Mouse (Mus musculus) heart, embryonic 13.5 days (tissue): ENCODE results near the gene Pole2. TPM values are rescaled to one million over a fixed set of nuclear protein-coding genes. Genes with fewer than 3 reads are reported as not detected.

ENCODE experiments used
- ATAC-seq: fragments of 200-750 bp; cut with Nextera tagmentation; 2 replicates; pipeline ENCODE4 v1.8.0; 2017; ENCODE audit warnings: moderate TSS enrichment; ENCODE audit not compliant: insufficient number of reproducible peaks, low FRiP score, low TSS enrichment; ENCODE audit errors: extremely low read depth
- H3K27ac ChIP-seq: fragments of 300-500 bp; sonication (generic); replicated peaks from 2 replicates; pipeline ENCODE4 v1.5.1; 2015; ENCODE audit warnings: moderate library complexity, mild to moderate bottlenecking, inconsistent platforms
- H3K27me3 ChIP-seq: fragments of 300-500 bp; sonication (generic); replicated peaks from 2 replicates; pipeline ENCODE4 v1.6.1; 2015; ENCODE audit warnings: mild to moderate bottlenecking, inconsistent platforms
- H3K36me3 ChIP-seq: fragments of 300-500 bp; sonication (generic); 2 replicates; pipeline ENCODE4 v1.6.1; 2015; ENCODE audit warnings: mild to moderate bottlenecking, inconsistent platforms
- H3K4me1 ChIP-seq: fragments of 300-500 bp; sonication (generic); 2 replicates; pipeline ENCODE4 v1.6.1; 2015; ENCODE audit warnings: inconsistent platforms
- H3K4me2 ChIP-seq: fragments of 300-500 bp; sonication (generic); 2 replicates; pipeline ENCODE4 v1.6.1; 2015; ENCODE audit warnings: inconsistent platforms, mild to moderate bottlenecking, moderate library complexity
- H3K4me3 ChIP-seq: fragments of 300-500 bp; sonication (generic); 2 replicates; pipeline ENCODE4 v1.5.1; 2015; ENCODE audit warnings: moderate library complexity, mild to moderate bottlenecking, inconsistent platforms
- H3K9ac ChIP-seq: fragments of 300-500 bp; sonication (generic); 2 replicates; pipeline ENCODE4 v1.6.1; 2015; ENCODE audit warnings: inconsistent platforms, mild to moderate bottlenecking, moderate library complexity
- H3K9me3 ChIP-seq: fragments of 300-500 bp; sonication (generic); 2 replicates; pipeline ENCODE4 v1.6.1; 2016; ENCODE audit warnings: inconsistent platforms
- WGBS: fragments of 180-500 bp; shearing (Covaris S2); methylation state at CpG from one replicate; pipeline ENCODE4 v1.1.7; 2015; ENCODE audit warnings: mixed read lengths; 5-methylcytosine and 5-hydroxymethylcytosine counted together
- polyA plus RNA-seq: library from polyadenylated mRNA; unstranded; fragments of >200 nt; fragmentation: Nextera tagmentation; extraction: Ambion mirVana; gene quantifications from 2 replicates; pipeline ENCODE4 v1.2.1, GENCODE M21; 2015

Pole2 gene
- polyA plus RNA-seq, 1 experiment from 2014 or later = 14.6 TPM

- peaks cover 16% of the 10 kb centered on the region for H3K4me1 ChIP-seq
- no peak overlapping the region for H3K9ac ChIP-seq
- WGBS = 98% methylated on average over 1 of the region's 1 CpGs
- H3K9me3 ChIP-seq = no peaks in the 10 kb centered on the region
- H3K4me3 ChIP-seq = no peak overlapping the region
- no peak overlapping the region for H3K4me2 ChIP-seq
- H3K27me3 ChIP-seq = no peaks in the 10 kb centered on the region
- no peak for ATAC-seq
- H3K27ac ChIP-seq = peak overlapping the region; percentile 50; the same call in 1 of the 2 replicates
- peaks cover 60% of the 10 kb centered on the region for H3K36me3 ChIP-seq
Observed at GRCm38 (mm10) chr12:69190522-69190921, 37.5 kb downstream of the Pole2 start.

GRCm38 (mm10) chr12:69190074-69190473 is 37.9 kb downstream of the Pole2 start:
- no peak overlapping the region for H3K9ac ChIP-seq
- peaks cover 61% of the 10 kb centered on the region for H3K36me3 ChIP-seq
- H3K4me1 ChIP-seq = peaks cover 17% of the 10 kb centered on the region
- H3K27ac ChIP-seq = peak overlapping the region; percentile 50
- no peaks in the 10 kb centered on the region for H3K9me3 ChIP-seq
- no peak overlapping the region for H3K4me3 ChIP-seq
- H3K4me2 ChIP-seq = no peak overlapping the region
- no peak for ATAC-seq
- WGBS = 68% methylated on average over 9 of the region's 9 CpGs
- H3K27me3 ChIP-seq = no peaks in the 10 kb centered on the region

- no peak overlapping the region for H3K27ac ChIP-seq
- H3K4me2 ChIP-seq = peak overlapping the region; percentile 36
- 68% methylated on average over 5 of the region's 5 CpGs for WGBS
- peaks cover 51% of the 10 kb centered on the region for H3K36me3 ChIP-seq
- peaks cover 25% of the 10 kb centered on the region for H3K4me1 ChIP-seq
- 0 out of 2 replicates have a peak overlapping the region, but pooled peaks have one; percentile 1 for H3K4me3 ChIP-seq
- H3K27me3 ChIP-seq = no peaks in the 10 kb centered on the region
- H3K9me3 ChIP-seq = no peaks in the 10 kb centered on the region
- ATAC-seq = no peak
- H3K9ac ChIP-seq = peak overlapping the region; percentile 47; the same call in 1 of the 2 replicates
Observed at GRCm38 (mm10) chr12:69186811-69187471, 41.1 kb downstream of the Pole2 start.

GRCm38 (mm10) chr12:69185371-69185770 is 42.6 kb downstream of the Pole2 start:
- Histone ChIP-seq H3K4me1 (peaks cover 25% of the 10 kb centered on the region), H3K27me3 (no peaks in the 10 kb centered on the region), H3K4me2 (peak overlapping the region; percentile 90), H3K9me3 (no peaks in the 10 kb centered on the region), H3K27ac (peak overlapping the region; percentile 91; the same call in 1 of the 2 replicates), H3K9ac (peak overlapping the region; percentile 94), H3K36me3 (peaks cover 49% of the 10 kb centered on the region), H3K4me3 (peak overlapping the region; percentile 84)
- ATAC-seq = no peak
- 67% methylated on average over 7 of the region's 7 CpGs for WGBS

GRCm38 (mm10) chr12:69184342-69185295 is 43.4 kb downstream of the Pole2 start:
- peak; percentile 53 for ATAC-seq
- H3K4me3 ChIP-seq = peak overlapping the region; percentile 84
- H3K27ac ChIP-seq = peak overlapping the region; percentile 91
- peaks cover 42% of the 10 kb centered on the region for H3K36me3 ChIP-seq
- H3K4me2 ChIP-seq = peak overlapping the region; percentile 90
- no peaks in the 10 kb centered on the region for H3K27me3 ChIP-seq
- no peaks in the 10 kb centered on the region for H3K9me3 ChIP-seq
- peak overlapping the region; percentile 94 for H3K9ac ChIP-seq
- H3K4me1 ChIP-seq = peaks cover 25% of the 10 kb centered on the region
- WGBS = 2% methylated on average over 86 of the region's 86 CpGs

GRCm38 (mm10) chr12:69183583-69184308 is 44.2 kb downstream of the Pole2 start, which contains the start of the genes Rpl36al and Mgat2:
Gene Rpl36al, minus strand, starts transcription at chr12:69184083.
Gene Mgat2, plus strand, starts transcription at chr12:69184157.
- Histone ChIP-seq H3K9ac (peak within 1 kb of the TSS; percentile 94), H3K4me3 (peak within 1 kb of the TSS; percentile 84), H3K9me3 (no peaks in the 10 kb centered on the region), H3K27ac (peak within 1 kb of the TSS; percentile 91), H3K36me3 (peaks cover 34% of the 10 kb centered on the region), H3K4me1 (peaks cover 25% of the 10 kb centered on the region), H3K4me2 (peak within 1 kb of the TSS; percentile 90), H3K27me3 (no peaks in the 10 kb centered on the region)
- WGBS = under 1% methylated on average over 84 of the region's 84 CpGs
- ATAC-seq = peak; percentile 98

GRCm38 (mm10) chr12:69181800-69182199 is 46.2 kb downstream of the Pole2 start:
- Histone ChIP-seq H3K4me2 (no peak overlapping the region), H3K27ac (no peak overlapping the region), H3K27me3 (no peaks in the 10 kb centered on the region), H3K9me3 (no peaks in the 10 kb centered on the region), H3K4me3 (no peak overlapping the region), H3K9ac (no peak overlapping the region), H3K4me1 (peaks cover 19% of the 10 kb centered on the region), H3K36me3 (peaks cover 30% of the 10 kb centered on the region)
- WGBS = 90% methylated on average over 4 of the region's 4 CpGs
- no peak for ATAC-seq

GRCm38 (mm10) chr12:69179371-69179770 is 48.6 kb downstream of the Pole2 start:
- WGBS = 66% methylated on average over 12 of the region's 12 CpGs
- no peaks in the 10 kb centered on the region for H3K27me3 ChIP-seq
- H3K36me3 ChIP-seq = peaks cover 45% of the 10 kb centered on the region
- H3K9me3 ChIP-seq = no peaks in the 10 kb centered on the region
- no peak overlapping the region for H3K9ac ChIP-seq
- H3K4me1 ChIP-seq = peaks cover 4% of the 10 kb centered on the region; the same call in 1 of the 2 replicates
- H3K4me3 ChIP-seq = no peak overlapping the region
- H3K4me2 ChIP-seq = no peak overlapping the region
- ATAC-seq = no peak
- no peak overlapping the region for H3K27ac ChIP-seq

- Histone ChIP-seq H3K27me3 (no peaks in the 10 kb centered on the region), H3K27ac (no peak overlapping the region), H3K4me1 (no peaks in the 10 kb centered on the region), H3K9ac (no peak overlapping the region), H3K36me3 (peaks cover 57% of the 10 kb centered on the region), H3K9me3 (no peaks in the 10 kb centered on the region), H3K4me3 (no peak overlapping the region), H3K4me2 (no peak overlapping the region)
- 86% methylated on average over 3 of the region's 3 CpGs for WGBS
- ATAC-seq = no peak
Observed at GRCm38 (mm10) chr12:69177526-69177925, 50.5 kb downstream of the Pole2 start.

- no peak for ATAC-seq
- Histone ChIP-seq H3K4me3 (no peak overlapping the region), H3K9ac (no peak overlapping the region), H3K9me3 (no peaks in the 10 kb centered on the region), H3K27me3 (no peaks in the 10 kb centered on the region), H3K4me1 (no peaks in the 10 kb centered on the region), H3K36me3 (peaks cover 53% of the 10 kb centered on the region), H3K27ac (no peak overlapping the region), H3K4me2 (no peak overlapping the region)
- WGBS = 82% methylated on average over 3 of the region's 3 CpGs
Observed at GRCm38 (mm10) chr12:69175975-69176374, 52.0 kb downstream of the Pole2 start.

- WGBS = 95% methylated on average over 2 of the region's 2 CpGs
- H3K4me3 ChIP-seq = no peak overlapping the region
- H3K27ac ChIP-seq = no peak overlapping the region
- H3K27me3 ChIP-seq = no peaks in the 10 kb centered on the region
- H3K9me3 ChIP-seq = no peaks in the 10 kb centered on the region
- H3K36me3 ChIP-seq = peaks cover 38% of the 10 kb centered on the region
- no peak overlapping the region for H3K4me2 ChIP-seq
- no peak for ATAC-seq
- no peak overlapping the region for H3K9ac ChIP-seq
- H3K4me1 ChIP-seq = peaks cover 17% of the 10 kb centered on the region
Observed at GRCm38 (mm10) chr12:69171307-69171706, 56.7 kb downstream of the Pole2 start.
